Mouse (Mus musculus): Measurements from ENCODE around the gene Sowahc. TPM values are rescaled to one million over a fixed set of nuclear protein-coding genes. Genes with fewer than 3 reads are reported as not detected.
A peak's percentile ranks its signal among the peaks of the same experiment; 100 is the strongest.

Sowahc gene
- polyA plus RNA-seq, 1 experiment = 4.8 TPM

GRCm38 (mm10) chr10:59259572-59259971, 37.8 kb downstream of the Sowahc start:
- Histone ChIP-seq H3K36me3 (ENCODE audit: control insufficient read depth, insufficient read depth, low read length, poor library complexity, severe bottlenecking) (no peaks in the 10 kb centered on the region), H3K27ac (ENCODE audit: insufficient read depth, low read length) (no peak overlapping the region), H3K9ac (ENCODE audit: low read depth, poor library complexity, severe bottlenecking) (no peak overlapping the region), H3K9me3 (replicated peaks; ENCODE audit: control insufficient read depth, insufficient read depth, low read length, poor library complexity, severe bottlenecking) (no peaks in the 10 kb centered on the region), H3K27me3 (ENCODE audit: control insufficient read depth, insufficient read depth, low read length, poor library complexity, severe bottlenecking) (no peaks in the 10 kb centered on the region; the same call in 1 of the 2 replicates), H3K4me3 (ENCODE audit: low read depth, low read length) (no peak overlapping the region), H3K4me1 (ENCODE audit: control insufficient read depth, insufficient read depth, low read length) (no peaks in the 10 kb centered on the region)
- TF ChIP-seq CTCF (IDR thresholded peaks at IDR 0.05; ENCODE audit: low read depth, low read length) (no peak), EP300 (IDR thresholded peaks at IDR 0.05; ENCODE audit: insufficient read depth, low read depth, low read length) (no peak), POLR2A (IDR thresholded peaks at IDR 0.05; ENCODE audit: insufficient read depth, low read length) (no peak)

GRCm38 (mm10) chr10:59261603-59262002, 39.9 kb downstream of the Sowahc start:
- Histone ChIP-seq H3K4me1 (ENCODE audit: control insufficient read depth, insufficient read depth, low read length) (peaks cover 3% of the 10 kb centered on the region), H3K4me3 (ENCODE audit: low read depth, low read length) (no peak overlapping the region), H3K9ac (ENCODE audit: low read depth, poor library complexity, severe bottlenecking) (no peak overlapping the region), H3K9me3 (replicated peaks; ENCODE audit: control insufficient read depth, insufficient read depth, low read length, poor library complexity, severe bottlenecking) (no peaks in the 10 kb centered on the region), H3K36me3 (ENCODE audit: control insufficient read depth, insufficient read depth, low read length, poor library complexity, severe bottlenecking) (no peaks in the 10 kb centered on the region), H3K27ac (ENCODE audit: insufficient read depth, low read length) (no peak overlapping the region), H3K27me3 (ENCODE audit: control insufficient read depth, insufficient read depth, low read length, poor library complexity, severe bottlenecking) (no peaks in the 10 kb centered on the region; the same call in 1 of the 2 replicates)
- TF ChIP-seq EP300 (IDR thresholded peaks at IDR 0.05; ENCODE audit: insufficient read depth, low read depth, low read length) = no peak
- TF ChIP-seq CTCF (IDR thresholded peaks at IDR 0.05; ENCODE audit: low read depth, low read length) = no peak
- no peak for TF ChIP-seq POLR2A (IDR thresholded peaks at IDR 0.05; ENCODE audit: insufficient read depth, low read length)

DNA sequence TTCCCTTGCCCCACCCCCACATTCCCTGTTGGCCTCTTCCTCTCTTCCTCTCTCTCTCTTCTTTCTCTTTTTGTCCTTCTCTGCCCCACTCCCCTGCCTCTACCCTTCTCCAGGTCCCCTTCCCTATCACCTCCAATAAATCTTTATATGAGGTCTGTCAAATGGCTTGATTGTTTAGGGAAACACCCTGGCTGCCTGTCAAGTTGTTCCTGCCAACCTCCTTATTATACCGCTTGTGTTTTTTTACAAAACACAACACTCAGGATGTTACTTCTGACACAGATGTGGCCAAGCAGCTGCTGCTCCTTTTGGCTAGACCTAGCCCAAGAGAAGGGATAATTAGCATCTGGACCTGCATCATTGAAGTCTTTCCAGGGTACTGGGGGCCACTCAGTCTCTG, 40.3 kb downstream of the Sowahc start:
- Histone ChIP-seq H3K4me3 (ENCODE audit: low read depth, low read length) (no peak overlapping the region), H3K9ac (ENCODE audit: low read depth, poor library complexity, severe bottlenecking) (no peak overlapping the region), H3K27ac (ENCODE audit: insufficient read depth, low read length) (no peak overlapping the region), H3K36me3 (ENCODE audit: control insufficient read depth, insufficient read depth, low read length, poor library complexity, severe bottlenecking) (no peaks in the 10 kb centered on the region), H3K4me1 (ENCODE audit: control insufficient read depth, insufficient read depth, low read length) (peaks cover 3% of the 10 kb centered on the region), H3K9me3 (replicated peaks; ENCODE audit: control insufficient read depth, insufficient read depth, low read length, poor library complexity, severe bottlenecking) (no peaks in the 10 kb centered on the region), H3K27me3 (ENCODE audit: control insufficient read depth, insufficient read depth, low read length, poor library complexity, severe bottlenecking) (no peaks in the 10 kb centered on the region; the same call in 1 of the 2 replicates)
- no peak for TF ChIP-seq CTCF (IDR thresholded peaks at IDR 0.05; ENCODE audit: low read depth, low read length)
- no peak for TF ChIP-seq POLR2A (IDR thresholded peaks at IDR 0.05; ENCODE audit: insufficient read depth, low read length)
- no peak for TF ChIP-seq EP300 (IDR thresholded peaks at IDR 0.05; ENCODE audit: insufficient read depth, low read depth, low read length)

- H3K9me3 ChIP-seq (replicated peaks; ENCODE audit: control insufficient read depth, insufficient read depth, low read length, poor library complexity, severe bottlenecking) = no peaks in the 10 kb centered on the region
- no peak overlapping the region for H3K4me3 ChIP-seq (ENCODE audit: low read depth, low read length)
- TF ChIP-seq POLR2A (IDR thresholded peaks at IDR 0.05; ENCODE audit: insufficient read depth, low read length) (no peak), CTCF (IDR thresholded peaks at IDR 0.05; ENCODE audit: low read depth, low read length) (no peak), EP300 (IDR thresholded peaks at IDR 0.05; ENCODE audit: insufficient read depth, low read depth, low read length) (no peak)
- H3K4me1 ChIP-seq (ENCODE audit: control insufficient read depth, insufficient read depth, low read length) = peaks cover 5% of the 10 kb centered on the region
- H3K36me3 ChIP-seq (ENCODE audit: control insufficient read depth, insufficient read depth, low read length, poor library complexity, severe bottlenecking) = no peaks in the 10 kb centered on the region
- no peaks in the 10 kb centered on the region; the same call in 1 of the 2 replicates for H3K27me3 ChIP-seq (ENCODE audit: control insufficient read depth, insufficient read depth, low read length, poor library complexity, severe bottlenecking)
- no peak overlapping the region for H3K27ac ChIP-seq (ENCODE audit: insufficient read depth, low read length)
- H3K9ac ChIP-seq (ENCODE audit: low read depth, poor library complexity, severe bottlenecking) = no peak overlapping the region
Measured at GRCm38 (mm10) chr10:59262979-59263378, 41.2 kb downstream of the Sowahc start.

DNA sequence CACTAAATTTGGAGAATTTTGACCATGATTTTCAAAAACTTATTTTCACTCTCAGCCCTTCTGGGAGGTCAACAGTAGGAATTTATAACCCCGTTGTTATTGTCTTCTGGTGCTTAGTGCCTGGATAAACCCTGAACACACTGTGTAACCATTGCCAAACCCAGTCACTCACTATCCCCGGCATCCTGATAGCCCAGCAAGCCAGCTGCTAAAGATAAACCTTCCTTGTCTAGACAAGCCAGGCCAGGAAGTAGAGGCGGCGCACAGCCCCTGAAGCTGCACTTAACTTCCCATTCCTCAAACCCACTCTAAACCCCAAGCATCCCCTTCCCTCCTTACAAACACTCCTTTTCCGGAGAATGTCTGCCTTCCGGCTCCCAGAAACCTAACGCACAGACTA, 43.3 kb downstream of the Sowahc start:
- Histone ChIP-seq H3K9me3 (replicated peaks; ENCODE audit: control insufficient read depth, insufficient read depth, low read length, poor library complexity, severe bottlenecking) (no peaks in the 10 kb centered on the region), H3K36me3 (ENCODE audit: control insufficient read depth, insufficient read depth, low read length, poor library complexity, severe bottlenecking) (no peaks in the 10 kb centered on the region), H3K27me3 (ENCODE audit: control insufficient read depth, insufficient read depth, low read length, poor library complexity, severe bottlenecking) (no peaks in the 10 kb centered on the region; the same call in 1 of the 2 replicates), H3K27ac (ENCODE audit: insufficient read depth, low read length) (no peak overlapping the region), H3K4me1 (ENCODE audit: control insufficient read depth, insufficient read depth, low read length) (peaks cover 8% of the 10 kb centered on the region), H3K9ac (ENCODE audit: low read depth, poor library complexity, severe bottlenecking) (no peak overlapping the region), H3K4me3 (ENCODE audit: low read depth, low read length) (no peak overlapping the region)
- TF ChIP-seq POLR2A (IDR thresholded peaks at IDR 0.05; ENCODE audit: insufficient read depth, low read length) (no peak), EP300 (IDR thresholded peaks at IDR 0.05; ENCODE audit: insufficient read depth, low read depth, low read length) (no peak), CTCF (IDR thresholded peaks at IDR 0.05; ENCODE audit: low read depth, low read length) (no peak)

GRCm38 (mm10) chr10:59265674-59266073, 43.9 kb downstream of the Sowahc start:
- no peaks in the 10 kb centered on the region; the same call in 1 of the 2 replicates for H3K27me3 ChIP-seq (ENCODE audit: control insufficient read depth, insufficient read depth, low read length, poor library complexity, severe bottlenecking)
- H3K9me3 ChIP-seq (replicated peaks; ENCODE audit: control insufficient read depth, insufficient read depth, low read length, poor library complexity, severe bottlenecking) = no peaks in the 10 kb centered on the region
- H3K27ac ChIP-seq (ENCODE audit: insufficient read depth, low read length) = no peak overlapping the region
- H3K36me3 ChIP-seq (ENCODE audit: control insufficient read depth, insufficient read depth, low read length, poor library complexity, severe bottlenecking) = no peaks in the 10 kb centered on the region
- TF ChIP-seq EP300 (IDR thresholded peaks at IDR 0.05; ENCODE audit: insufficient read depth, low read depth, low read length) (peak; percentile 85; the same call in 1 of the 2 replicates), POLR2A (IDR thresholded peaks at IDR 0.05; ENCODE audit: insufficient read depth, low read length) (no peak)
- H3K4me1 ChIP-seq (ENCODE audit: control insufficient read depth, insufficient read depth, low read length) = peaks cover 8% of the 10 kb centered on the region
- no peak overlapping the region for H3K9ac ChIP-seq (ENCODE audit: low read depth, poor library complexity, severe bottlenecking)
- no peak overlapping the region for H3K4me3 ChIP-seq (ENCODE audit: low read depth, low read length)

Data from ES-Bruce4 (cell line).